Mouse (Mus musculus) lung, embryonic 14.5 days (tissue): ENCODE data around the gene Hist1h2bh. TPM values are rescaled to one million over a fixed set of nuclear protein-coding genes. Genes with fewer than 3 reads are reported as not detected.
"Not testable (repeated sequence)": the region's sequence is repeated elsewhere in the genome, so short reads cannot be mapped to it uniquely, and the experiment has no call there.

Source experiments
- ATAC-seq: fragments of 200-750 bp; cut with Nextera tagmentation; 2 replicates; pipeline ENCODE4 v1.8.0; 2017; ENCODE audit warnings: mild to moderate bottlenecking, moderate TSS enrichment, moderate library complexity; ENCODE audit not compliant: insufficient read depth
- DNase-seq: peaks from one replicate; pipeline ENCODE4 v3.0.0-alpha.2; 2015
- H3K27ac ChIP-seq: fragments of 300-500 bp; sonication (generic); 2 replicates; pipeline ENCODE4 v1.5.1; 2014; ENCODE audit warnings: low read depth, mild to moderate bottlenecking, moderate library complexity
- H3K27me3 ChIP-seq: fragments of 300-500 bp; sonication (generic); 2 replicates; pipeline ENCODE4 v1.6.1; 2014; ENCODE audit warnings: low read length, control low read depth; ENCODE audit not compliant: insufficient read depth
- H3K36me3 ChIP-seq: fragments of 300-500 bp; sonication (generic); 2 replicates; pipeline ENCODE4 v1.6.1; 2014; ENCODE audit warnings: control low read depth; ENCODE audit not compliant: insufficient read depth
- H3K4me1 ChIP-seq: fragments of 300-500 bp; sonication (generic); 2 replicates; pipeline ENCODE4 v1.6.1; 2014; ENCODE audit warnings: antibody characterized with exemption, control low read depth; ENCODE audit not compliant: insufficient read depth
- H3K4me2 ChIP-seq: fragments of 300-500 bp; sonication (generic); 2 replicates; pipeline ENCODE4 v1.6.1; 2014; ENCODE audit warnings: mild to moderate bottlenecking
- H3K4me3 ChIP-seq: fragments of 300-500 bp; sonication (generic); 2 replicates; pipeline ENCODE4 v1.5.1; 2014; ENCODE audit warnings: low read depth, low read length
- H3K9ac ChIP-seq: fragments of 300-500 bp; sonication (generic); 2 replicates; pipeline ENCODE4 v1.6.1; 2014
- H3K9me3 ChIP-seq: fragments of 300-500 bp; sonication (generic); 2 replicates; pipeline ENCODE4 v1.6.1; 2016; ENCODE audit warnings: low read depth, low read length, control low read depth
- CTCF ChIP-seq: IDR thresholded peaks from 2 replicates; pipeline ENCODE4 v1.5.1; 2016; ENCODE audit warnings: antibody characterized with exemption, low read depth
- WGBS: fragments of 180-500 bp; shearing (Covaris S2); extraction: QIAGEN DNeasy Blood & Tissue Kit; methylation state at CpG from one replicate; pipeline ENCODE4 v1.1.7; 2014; 5-methylcytosine and 5-hydroxymethylcytosine counted together
- polyA plus RNA-seq: library from polyadenylated mRNA; unstranded; fragments of >200 nt; fragmentation: Nextera tagmentation; extraction: Ambion mirVana; gene quantifications from 2 replicates; pipeline ENCODE4 v1.2.1, GENCODE M21; 2014

Hist1h2bh gene
- polyA plus RNA-seq, 1 experiment from 2014 or later = 1.8 TPM

DNA sequence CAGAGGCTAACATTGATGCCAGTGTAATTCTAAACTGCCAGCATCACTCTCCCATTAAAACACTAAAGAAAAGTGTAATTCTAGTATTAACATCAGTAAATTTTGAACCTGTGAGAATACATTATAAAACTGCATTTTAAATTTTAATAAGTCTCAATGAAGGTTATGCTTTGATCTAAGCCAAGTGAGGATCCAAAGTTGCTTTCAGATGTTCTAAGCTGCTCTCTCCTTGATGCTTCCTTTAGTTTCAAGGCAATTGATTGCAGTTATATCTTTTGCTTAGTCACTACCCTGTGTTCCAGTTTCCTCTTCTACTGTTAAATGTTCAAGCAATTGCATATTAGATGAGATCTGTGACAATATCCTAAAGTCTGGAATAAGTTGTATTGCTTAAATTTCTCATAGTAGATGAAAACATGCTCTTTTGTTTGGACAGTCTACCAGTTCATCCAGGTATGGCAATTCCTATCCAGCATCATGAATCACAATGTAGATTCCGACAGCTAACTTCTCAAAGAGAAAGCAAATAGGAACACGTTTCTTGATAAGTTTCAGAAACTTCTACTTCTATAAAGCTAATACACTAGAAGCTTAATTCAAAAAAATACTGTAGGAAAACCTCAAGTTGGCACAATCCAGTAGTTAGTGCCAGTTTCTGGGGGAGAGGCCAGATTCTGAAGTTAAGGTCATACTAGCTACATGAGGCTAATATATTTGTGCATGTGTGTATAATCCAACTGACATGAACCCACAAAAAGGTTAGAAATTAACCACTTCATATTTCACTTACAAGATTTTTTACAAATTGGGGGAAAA, 29.2 kb upstream of the Hist1h2bh start:
- DNase-seq (peak; percentile 65), ATAC-seq (no peak)
- Histone ChIP-seq H3K9me3 (no peaks in the 10 kb centered on the region), H3K4me1 (0 out of 2 replicates have a peak, but pooled peaks cover 3% of the 10 kb centered on the region), H3K36me3 (no peaks in the 10 kb centered on the region), H3K4me2 (peak overlapping the region; percentile 87), H3K27me3 (no peaks in the 10 kb centered on the region), H3K9ac (peak overlapping the region; percentile 82), H3K4me3 (peak overlapping the region; percentile 45), H3K27ac (peak overlapping the region; percentile 99)
- WGBS = 13% methylated on average over 2 of the region's 2 CpGs
- no peak for TF ChIP-seq CTCF

DNA sequence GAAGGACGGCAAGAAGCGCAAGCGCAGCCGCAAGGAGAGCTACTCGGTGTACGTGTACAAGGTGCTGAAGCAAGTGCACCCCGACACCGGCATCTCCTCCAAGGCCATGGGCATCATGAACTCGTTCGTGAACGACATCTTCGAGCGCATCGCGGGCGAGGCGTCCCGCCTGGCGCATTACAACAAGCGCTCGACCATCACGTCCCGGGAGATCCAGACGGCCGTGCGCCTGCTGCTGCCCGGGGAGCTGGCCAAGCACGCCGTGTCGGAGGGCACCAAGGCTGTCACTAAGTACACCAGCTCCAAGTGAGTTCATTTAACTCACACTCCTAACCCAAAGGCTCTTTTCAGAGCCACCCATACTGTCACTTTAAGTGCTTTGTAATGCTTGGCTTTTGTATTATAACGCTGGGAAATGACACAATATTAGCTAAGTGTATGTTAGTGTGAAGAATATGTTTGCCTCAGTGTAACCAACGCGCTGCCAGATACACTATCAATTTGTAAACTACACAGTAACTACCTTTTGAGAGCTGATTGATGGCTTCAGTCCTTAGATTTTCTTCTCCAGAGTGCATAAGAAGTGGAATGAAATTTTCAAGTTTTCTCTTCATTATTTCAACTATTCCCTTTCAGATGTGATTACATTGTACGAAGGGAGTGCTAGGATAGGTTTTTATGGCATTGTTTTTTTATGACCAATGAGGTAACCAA, 28.5 kb upstream of the Hist1h2bh start:
- not testable (repeated sequence) for H3K27me3 ChIP-seq, H3K36me3 ChIP-seq, H3K4me1 ChIP-seq, ATAC-seq, H3K9me3 ChIP-seq
- Histone ChIP-seq H3K4me3 (peak overlapping the region; percentile 45), H3K4me2 (peak overlapping the region; percentile 87), H3K9ac (peak overlapping the region; percentile 82), H3K27ac (peak overlapping the region; percentile 99)
- DNase-seq = peak; percentile 75
- WGBS = 0% methylated on average over 10 of the region's 34 CpGs

DNA sequence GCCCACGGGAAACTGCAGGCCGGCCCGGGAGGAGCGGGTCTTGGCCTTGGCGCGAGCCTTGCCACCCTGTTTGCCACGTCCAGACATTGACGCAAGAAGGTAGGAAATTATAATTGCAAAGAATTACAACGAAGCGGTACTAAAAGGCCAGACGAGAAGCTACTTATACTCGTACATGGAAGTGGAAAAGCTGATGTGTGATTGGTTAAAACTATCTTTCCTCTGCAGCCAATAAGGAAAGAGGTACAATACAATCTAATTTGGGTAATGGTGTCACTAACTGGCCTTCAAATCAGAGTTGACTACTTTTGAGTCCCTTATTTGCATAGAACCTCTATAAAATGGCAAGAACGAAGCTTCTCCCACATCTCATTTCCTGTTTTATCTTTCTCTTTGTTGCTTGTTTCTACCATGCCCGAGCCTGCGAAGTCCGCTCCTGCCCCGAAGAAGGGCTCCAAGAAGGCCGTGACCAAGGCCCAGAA, 27.9 kb upstream of the Hist1h2bh start, which contains the start of the genes Hist1h2ae and Hist1h2bg:
TSS of gene Hist1h2ae (minus strand) at position 199 of the 482 bp plus-strand sequence.
TSS of gene Hist1h2bg (plus strand) at position 375 of the 482 bp plus-strand sequence.
- Histone ChIP-seq H3K27me3 (no peaks in the 10 kb centered on the region), H3K4me2 (peak within 1 kb of the TSS; percentile 87), H3K9ac (peak within 1 kb of the TSS; percentile 82), H3K9me3 (no peaks in the 10 kb centered on the region), H3K4me1 (no peaks in the 10 kb centered on the region), H3K4me3 (peak within 1 kb of the TSS; percentile 45), H3K27ac (peak within 1 kb of the TSS; percentile 99), H3K36me3 (no peaks in the 10 kb centered on the region)
- 0% methylated on average over 18 of the region's 18 CpGs for WGBS
- DNase-seq (peak; percentile 94), ATAC-seq (peak; percentile 89)
- TF ChIP-seq CTCF = no peak

GRCm38 (mm10) chr13:23570261-23571021, 27.2 kb upstream of the Hist1h2bh start:
- peak overlapping the region; percentile 45 for H3K4me3 ChIP-seq
- peak overlapping the region; percentile 99 for H3K27ac ChIP-seq
- peak overlapping the region; percentile 55 for H3K9ac ChIP-seq
- not testable (repeated sequence) for H3K9me3 ChIP-seq, H3K4me1 ChIP-seq, H3K36me3 ChIP-seq, ATAC-seq, H3K27me3 ChIP-seq
- peak; percentile 64 for DNase-seq
- 2% methylated on average over 21 of the region's 41 CpGs for WGBS
- H3K4me2 ChIP-seq = peak overlapping the region; percentile 87

- no peaks in the 10 kb centered on the region for H3K27me3 ChIP-seq
- no peak overlapping the region for H3K9ac ChIP-seq
- WGBS = 84% methylated on average over 2 of the region's 2 CpGs
- DNase-seq (no peak), ATAC-seq (no peak)
- H3K27ac ChIP-seq = peak overlapping the region; percentile 97
- H3K4me1 ChIP-seq = no peaks in the 10 kb centered on the region
- no peak overlapping the region for H3K4me2 ChIP-seq
- TF ChIP-seq CTCF = no peak
- no peaks in the 10 kb centered on the region for H3K9me3 ChIP-seq
- no peaks in the 10 kb centered on the region for H3K36me3 ChIP-seq
- H3K4me3 ChIP-seq = no peak overlapping the region
Observed at GRCm38 (mm10) chr13:23564482-23564881, 21.3 kb upstream of the Hist1h2bh start.

DNA sequence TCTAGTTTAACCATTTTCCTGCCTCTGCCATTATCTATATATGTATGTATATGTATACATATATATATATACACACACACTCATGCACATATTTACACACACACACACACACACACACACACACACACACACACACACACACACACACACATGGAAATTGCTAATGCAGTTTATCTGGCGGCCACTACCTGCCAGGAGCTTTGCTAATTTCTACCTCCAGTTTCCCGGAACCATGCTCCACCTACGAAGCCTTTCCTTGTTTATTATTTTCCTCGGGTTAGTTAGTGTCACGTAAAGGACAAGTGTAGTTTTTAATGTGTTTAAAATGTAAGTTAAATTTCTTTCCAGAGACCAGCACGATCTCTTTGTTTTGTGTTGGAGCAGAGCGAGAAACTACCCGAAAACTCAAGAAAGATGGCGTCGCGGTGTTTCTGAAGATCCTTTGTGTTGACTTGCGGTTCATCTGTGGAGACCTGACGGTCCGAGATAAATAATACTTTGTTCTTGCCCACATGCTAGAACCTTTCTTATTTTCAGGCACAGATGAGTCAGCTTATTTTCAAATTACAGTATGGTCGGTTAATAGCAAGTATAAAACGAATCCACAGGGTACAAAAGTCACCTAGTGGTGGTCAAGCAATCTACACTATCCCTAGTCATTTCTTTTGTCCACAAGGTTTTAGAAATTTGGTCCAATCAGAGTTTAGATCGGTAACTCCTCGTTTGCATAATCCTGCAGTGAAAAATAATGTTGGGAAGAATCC, 19.7 kb upstream of the Hist1h2bh start:
- no peaks in the 10 kb centered on the region for H3K36me3 ChIP-seq
- peak overlapping the region; percentile 42 for H3K9ac ChIP-seq
- no peaks in the 10 kb centered on the region for H3K9me3 ChIP-seq
- ATAC-seq (peak; percentile 60), DNase-seq (peak; percentile 89)
- WGBS = 2% methylated on average over 18 of the region's 18 CpGs
- TF ChIP-seq CTCF = peak; percentile 63
- peak overlapping the region; percentile 37 for H3K4me3 ChIP-seq
- H3K27ac ChIP-seq = peak overlapping the region; percentile 97
- H3K27me3 ChIP-seq = no peaks in the 10 kb centered on the region
- peak overlapping the region; percentile 72 for H3K4me2 ChIP-seq
- H3K4me1 ChIP-seq = no peaks in the 10 kb centered on the region

GRCm38 (mm10) chr13:23561883-23562659, 18.9 kb upstream of the Hist1h2bh start, which contains the start of gene Hist1h3e:
TSS of gene Hist1h3e (minus strand) at chr13:23562369.
- under 1% methylated on average over 38 of the region's 67 CpGs for WGBS
- peak within 1 kb of the TSS; percentile 72 for H3K4me2 ChIP-seq
- not testable (repeated sequence) for H3K9me3 ChIP-seq

GRCm38 (mm10) chr13:23561531-23561882, 18.3 kb upstream of the Hist1h2bh start:
- Histone ChIP-seq H3K4me2 (peak overlapping the region; percentile 72), H3K27ac (peak overlapping the region; percentile 97), H3K4me3 (peak overlapping the region; percentile 37), H3K9ac (peak overlapping the region; percentile 43; the same call in 1 of the 2 replicates)
- WGBS = 0% methylated on average over 2 of the region's 5 CpGs
- not testable (repeated sequence) for H3K9me3 ChIP-seq, H3K27me3 ChIP-seq, ATAC-seq, H3K36me3 ChIP-seq, H3K4me1 ChIP-seq, DNase-seq

More at GRCm38 (mm10) chr13:23561883-23562659, 18.9 kb upstream of the Hist1h2bh start, which contains the start of gene Hist1h3e:
- H3K4me1 ChIP-seq, H3K36me3 ChIP-seq, H3K27me3 ChIP-seq: not testable (repeated sequence)
- peak within 1 kb of the TSS; percentile 37 for H3K4me3 ChIP-seq
- DNase-seq = peak; percentile 99
- H3K27ac ChIP-seq = peak within 1 kb of the TSS; percentile 97
- peak; percentile 93 for ATAC-seq
- H3K9ac ChIP-seq = peak within 1 kb of the TSS; percentile 43
